Comparison of ENCODE assay signal across 9 mouse cellular contexts in genomic region chr2:102943983-102944382, GRCm38 (mm10). TPM values are rescaled to one million over a fixed set of nuclear protein-coding genes. Genes with fewer than 3 reads are reported as not detected.
DNase-seq lines count a peak whose midpoint lies in the region; ATAC-seq lines count a peak whose summit lies in the region.
"Had no signal": no experiment of that assay in that cellular context is flagged by ENCODE, and none has a peak within 500 bp of the region (broad histone marks: within the 10 kb centered on the region; RNA-seq: fewer than 3 reads in every experiment).

No protein-coding gene starts in this region.

- no peak overlapping the region for H3K27ac ChIP-seq in forebrain, embryonic 14.5 days (ENCODE audit: low read depth, low read length)
- H3K27ac ChIP-seq in hindbrain, embryonic 15.5 days (replicated peaks) = no peak overlapping the region

- H3K4me3 ChIP-seq in forebrain, embryonic 14.5 days (ENCODE audit: low read depth, low read length) = no peak overlapping the region
- H3K4me3 ChIP-seq in hindbrain, embryonic 15.5 days = no peak overlapping the region
- H3K4me3 ChIP-seq: erythroblast, embryonic 14.5 days had no signal

- WGBS in forebrain, embryonic 14.5 days = 38% methylated on average over 6 of the region's 6 CpGs
- WGBS in hindbrain, embryonic 15.5 days = 19% methylated on average over 6 of the region's 6 CpGs

- no peak overlapping the region for H3K9ac ChIP-seq in forebrain, embryonic 14.5 days (ENCODE audit: low read length)
- H3K9ac ChIP-seq in hindbrain, embryonic 15.5 days = no peak overlapping the region

- peaks cover 13% of the 10 kb centered on the region for H3K4me1 ChIP-seq in forebrain, embryonic 14.5 days (ENCODE audit: control insufficient read depth, insufficient read depth, low read length)
- H3K4me1 ChIP-seq in hindbrain, embryonic 15.5 days (replicated peaks) = peaks cover 18% of the 10 kb centered on the region

- H3K36me3 ChIP-seq in forebrain, embryonic 14.5 days (ENCODE audit: control insufficient read depth, insufficient read depth, low read length) = no peaks in the 10 kb centered on the region
- no peaks in the 10 kb centered on the region for H3K36me3 ChIP-seq in hindbrain, embryonic 15.5 days

- ATAC-seq in forebrain, embryonic 14.5 days = peak; percentile 88
- ATAC-seq in hindbrain, embryonic 15.5 days (ENCODE audit: low FRiP score, low read depth) = peak; percentile 88
- no peak for ATAC-seq in activated CD4-positive, CD25-positive, alpha-beta regulatory T cell, adult 4 months

- DNase-seq in spleen, postnatal 36 days (ENCODE audit: low spot score in 2 of 2) = peak; percentile 37 to 53
- no peak for DNase-seq in spleen, postnatal 14 days (ENCODE audit: low spot score in 2 of 2)
- DNase-seq in forebrain, embryonic 14.5 days (ENCODE audit: low spot score) = peak; percentile 79
- DNase-seq in lung, postnatal 25 days (ENCODE audit: low spot score) = peak; percentile 70
- peak; percentile 24 to 71 for DNase-seq in right cerebral cortex, postnatal 36 days (ENCODE audit: low spot score in 2 of 2)
- no peak for DNase-seq in thymus, postnatal 25 days

- no peaks in the 10 kb centered on the region for H3K9me3 ChIP-seq in forebrain, embryonic 14.5 days (replicated peaks; ENCODE audit: control insufficient read depth, low read length)
- no peaks in the 10 kb centered on the region for H3K9me3 ChIP-seq in hindbrain, embryonic 15.5 days

- no peak overlapping the region for H3K4me2 ChIP-seq in forebrain, embryonic 14.5 days (ENCODE audit: low read length)
- 0 out of 2 replicates have a peak overlapping the region, but pooled peaks have one; percentile 9 for H3K4me2 ChIP-seq in hindbrain, embryonic 15.5 days

- no peaks in the 10 kb centered on the region for H3K27me3 ChIP-seq in forebrain, embryonic 14.5 days (replicated peaks; ENCODE audit: control insufficient read depth, insufficient read depth, low read length)
- H3K27me3 ChIP-seq in hindbrain, embryonic 15.5 days = no peaks in the 10 kb centered on the region

RNA-seq across cellular contexts. Expression of gene Cd44, which starts 42.5 kb away (rescaled TPM):
- 2.1 and 2.2 TPM in 2 replicates for polyA plus RNA-seq in forebrain, embryonic 14.5 days (2014; fragmentation: Nextera tagmentation; extraction: Ambion mirVana)
- polyA plus RNA-seq in hindbrain, embryonic 15.5 days (2015; fragmentation: Nextera tagmentation; extraction: Ambion mirVana) = 3.8 TPM in 2 replicates
- 10 to 100 TPM; 78.7 to 86.7 TPM for polyA plus RNA-seq in activated CD4-positive, CD25-positive, alpha-beta regulatory T cell, adult 4 months (2017; shearing (Covaris generic))

Comparison
In these comparisons a context has a peak if more than half of its experiments do, and no peak if none do; other contexts are left out.
1. DNase-seq: peak in spleen, postnatal 36 days (2 of 2), forebrain, embryonic 14.5 days (single experiment), lung, postnatal 25 days (single experiment) and right cerebral cortex, postnatal 36 days (2 of 2); none in spleen, postnatal 14 days (0 of 2) and thymus, postnatal 25 days (single experiment).
2. RNA of gene Cd44, which starts 42.5 kb away (polyA plus RNA-seq): 78.7 to 86.7 TPM in activated CD4-positive, CD25-positive, alpha-beta regulatory T cell, adult 4 months; 3.8 TPM in hindbrain, embryonic 15.5 days and 2.1 to 2.2 TPM in forebrain, embryonic 14.5 days; every median in the first group is over 10 times any median in the second.